Mouse (Mus musculus) left cerebral cortex, postnatal 36 days (tissue): ENCODE data around the gene Cog7. TPM values are rescaled to one million over a fixed set of nuclear protein-coding genes. Genes with fewer than 3 reads are reported as not detected.
A peak's percentile ranks its signal among the peaks of the same experiment; 100 is the strongest.

Source experiments
- DNase-seq, 2 experiments: peaks; one replicate each; pipeline ENCODE4 v3.0.0; 2021 to 2022; ENCODE audit warnings: low spot score in 2 of 2, mixed read lengths in 1 of 2
- intact Hi-C: fragments of 180-260 bp; cut with DNase I; formaldehyde crosslinking; loops from one replicate; pipeline ENCODE4 v1.15.1; 2025
- total RNA-seq, 2 experiments: library from RNA; stranded (reverse); gene quantifications; 2 replicates each; pipeline ENCODE4 v1.2.3; 2021

Gene Cog7
- total RNA-seq, 2 experiments from 2014 or later = 42.5 to 44.3 TPM

DNA sequence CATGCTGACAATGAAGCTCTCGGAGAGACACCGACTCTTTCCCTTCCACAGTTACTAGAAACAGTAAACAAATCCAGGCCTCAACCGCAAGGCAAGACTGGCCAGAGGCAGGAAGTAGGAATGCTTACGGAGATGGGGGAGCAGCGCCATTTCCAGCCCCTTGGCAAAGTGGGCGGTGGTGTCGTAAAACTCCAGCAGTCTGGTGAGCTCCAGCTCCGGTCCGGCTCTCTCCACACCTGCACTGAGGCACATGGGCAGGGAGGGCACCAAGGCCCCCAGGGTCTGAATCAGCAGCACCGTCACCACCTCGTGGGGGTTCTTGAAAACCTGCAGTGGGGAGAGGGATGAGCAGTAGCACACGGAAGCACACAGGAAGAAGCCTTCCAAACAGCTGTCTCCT lies 25.7 kb downstream of the Cog7 start:
- no peak for DNase-seq
- intact Hi-C loops = no loop called here

DNA sequence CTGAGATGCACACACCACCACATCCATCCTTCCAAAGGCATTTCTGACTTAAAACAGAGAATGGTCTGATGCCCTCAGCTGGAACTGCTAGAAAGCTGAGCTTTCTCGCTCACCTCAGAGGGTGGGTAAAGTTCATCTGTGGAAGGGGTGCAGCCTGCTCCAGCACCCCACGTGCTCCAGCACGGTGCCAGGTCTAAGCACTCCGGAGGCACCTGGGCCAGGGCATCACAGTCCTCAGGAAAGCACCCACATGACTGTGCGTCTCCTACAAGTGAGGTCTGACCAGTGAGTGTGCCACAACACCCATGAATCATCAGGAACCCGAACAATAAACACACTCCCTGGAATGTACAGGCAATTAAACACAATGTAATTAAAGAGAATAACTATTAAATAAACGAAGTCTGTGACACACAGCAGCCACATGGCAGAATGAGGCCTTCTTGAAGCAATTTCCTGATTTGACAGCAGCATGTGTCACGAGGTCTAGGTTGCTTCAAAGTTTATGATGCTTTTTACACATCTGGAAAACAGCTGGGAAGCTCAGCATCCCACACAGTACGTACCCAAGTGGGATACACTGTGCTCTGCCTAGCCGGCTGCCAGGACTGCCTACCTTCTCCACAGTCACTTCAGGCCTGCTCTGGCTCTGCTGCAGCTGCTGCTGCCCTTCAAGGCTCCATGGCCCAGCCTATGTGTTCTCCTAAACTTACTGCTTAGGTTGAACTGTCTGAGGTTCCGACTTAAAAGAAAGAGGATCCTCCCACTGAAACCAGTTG lies 26.4 kb downstream of the Cog7 start:
- DNase-seq = no peak
- intact Hi-C loops = no loop called here

DNA sequence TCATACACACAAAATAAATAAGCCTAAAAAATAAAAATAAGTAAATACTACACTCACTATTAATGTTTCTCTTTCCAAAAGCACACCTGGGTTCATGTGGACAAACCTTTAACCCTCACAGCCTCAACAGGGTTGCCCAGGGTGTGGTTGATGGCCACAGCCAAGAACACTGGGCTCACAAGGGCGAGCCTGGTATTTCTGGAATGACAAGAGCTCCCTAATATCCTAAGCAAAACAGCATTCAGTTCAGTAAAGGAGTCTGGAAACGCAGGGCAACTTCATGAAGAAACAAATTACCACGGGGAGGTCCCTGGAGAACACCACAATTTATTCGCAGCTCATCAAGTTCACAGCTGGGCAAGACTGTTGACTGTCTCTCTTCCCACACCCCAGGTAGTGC lies 34.0 kb downstream of the Cog7 start:
- intact Hi-C loops = no loop called here
- DNase-seq = no peak

DNA sequence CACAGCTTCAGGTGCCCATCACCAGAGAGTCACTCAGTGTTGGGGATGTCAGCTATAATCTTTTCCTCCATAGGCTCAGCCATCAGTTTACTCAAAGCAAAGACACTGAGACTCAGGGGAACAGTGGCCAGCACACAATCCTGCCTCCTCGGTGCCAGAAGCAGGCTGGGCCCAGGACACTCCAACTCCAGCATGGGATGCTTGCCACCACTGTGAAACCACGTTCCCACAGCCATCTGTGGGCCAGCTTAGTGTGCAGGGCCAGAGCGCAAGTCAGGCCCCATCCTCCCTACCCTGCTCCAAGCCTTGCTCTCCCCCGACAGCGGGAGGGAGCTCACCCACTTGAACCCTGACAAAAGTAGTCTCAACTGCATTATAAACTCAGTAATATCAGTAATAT lies 35.3 kb downstream of the Cog7 start:
- no peak for DNase-seq
- intact Hi-C loops = no loop called here

DNA sequence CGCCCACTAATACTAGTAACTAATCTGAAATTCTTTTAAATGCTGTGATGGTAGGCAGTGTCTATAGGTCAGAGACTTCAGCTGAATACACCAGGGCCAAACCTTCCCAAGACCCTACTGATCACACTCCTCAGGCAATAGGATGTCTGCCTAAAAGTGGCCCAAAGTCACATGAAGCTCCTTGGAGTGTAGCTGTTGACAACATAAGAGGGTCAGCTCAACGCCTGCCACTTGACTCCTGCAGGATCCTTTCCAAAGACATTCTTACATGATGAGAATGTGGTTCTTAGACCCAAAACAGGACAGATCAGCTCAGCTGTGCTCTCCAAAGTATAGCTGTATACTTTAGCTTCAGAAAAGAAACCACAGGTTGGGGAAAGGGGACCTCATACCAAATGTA lies 39.1 kb downstream of the Cog7 start:
- intact Hi-C loops = no loop called here
- no peak for DNase-seq

DNA sequence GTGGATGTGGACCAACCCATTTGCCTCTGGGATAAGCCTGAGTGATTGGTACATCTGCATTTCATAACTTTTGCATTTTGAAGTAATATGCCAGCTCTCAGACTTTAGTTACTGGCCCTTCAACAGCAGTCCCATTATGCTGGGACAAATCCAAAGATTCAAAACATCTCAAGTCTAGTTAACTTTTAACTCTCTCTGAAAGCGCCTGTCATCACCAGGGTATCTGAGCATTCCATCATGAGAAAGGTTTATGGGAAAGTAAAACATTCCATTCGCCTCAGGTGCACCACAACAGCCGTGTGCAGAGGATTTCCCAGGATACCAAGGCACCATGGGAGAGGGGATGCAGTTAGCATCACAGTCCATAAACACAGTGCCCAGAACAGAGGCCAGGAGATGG lies 39.9 kb downstream of the Cog7 start:
- DNase-seq = no peak
- intact Hi-C loops = no loop called here

DNA sequence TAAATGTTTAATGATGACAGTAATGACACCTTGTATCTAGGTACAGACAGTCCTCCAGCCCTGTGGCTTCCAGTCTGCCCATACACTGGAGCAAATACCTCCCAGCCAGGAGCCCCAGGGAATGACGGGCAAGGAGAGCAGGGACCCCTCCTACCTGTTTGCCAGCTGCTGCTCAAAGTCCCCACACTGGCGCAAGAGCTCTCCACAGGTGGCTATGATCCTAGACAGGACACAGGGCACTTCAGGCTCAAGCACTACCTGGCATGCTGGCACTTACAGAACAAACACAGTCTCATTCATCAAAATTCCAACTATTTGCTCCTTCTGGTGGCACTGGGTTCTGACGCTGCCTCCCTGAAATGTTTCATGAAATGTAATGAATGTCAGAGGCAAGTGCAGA lies 40.5 kb downstream of the Cog7 start:
- DNase-seq = no peak
- intact Hi-C loops = no loop called here

DNA sequence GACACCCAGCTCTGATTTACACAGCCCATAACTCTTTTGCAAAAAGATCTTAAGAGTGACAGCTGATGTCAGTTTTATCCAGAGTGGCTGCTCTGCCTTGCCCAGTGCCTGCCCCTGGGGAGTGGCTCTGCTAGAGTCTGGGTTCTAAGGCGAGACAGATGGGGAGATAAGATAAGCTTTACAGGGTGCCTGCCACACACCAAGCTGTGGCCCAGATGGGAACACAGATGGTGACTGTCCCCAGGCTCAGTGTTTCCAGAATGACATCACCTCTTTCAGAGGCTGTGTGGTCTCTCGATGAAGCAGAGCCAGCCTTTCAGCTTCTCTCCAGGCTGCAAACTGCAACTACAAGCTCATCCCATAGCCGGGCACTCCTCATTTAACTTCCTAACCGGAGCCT lies 41.8 kb downstream of the Cog7 start:
- DNase-seq = peak; percentile 73 to 81
- intact Hi-C loops = no loop called here

DNA sequence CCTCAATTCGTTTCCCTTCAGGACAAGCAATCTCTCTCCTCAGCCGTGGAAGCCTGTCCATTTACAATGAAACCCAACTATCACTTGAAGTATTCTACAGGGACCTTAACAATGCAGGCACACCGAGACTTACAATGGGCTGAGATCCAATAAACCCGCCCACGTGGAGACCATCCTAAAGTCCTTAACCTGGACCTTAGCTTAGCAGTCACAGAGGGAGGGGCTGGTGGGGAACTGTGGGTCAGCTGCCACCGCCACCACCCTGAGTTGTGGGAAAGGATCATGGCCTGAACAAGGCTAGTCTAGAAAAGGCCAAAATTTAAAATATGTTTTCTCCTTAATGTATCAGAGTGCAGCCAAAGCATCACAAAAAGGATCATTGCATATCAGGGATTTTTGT lies 42.3 kb downstream of the Cog7 start:
- intact Hi-C loops = no loop called here

DNA sequence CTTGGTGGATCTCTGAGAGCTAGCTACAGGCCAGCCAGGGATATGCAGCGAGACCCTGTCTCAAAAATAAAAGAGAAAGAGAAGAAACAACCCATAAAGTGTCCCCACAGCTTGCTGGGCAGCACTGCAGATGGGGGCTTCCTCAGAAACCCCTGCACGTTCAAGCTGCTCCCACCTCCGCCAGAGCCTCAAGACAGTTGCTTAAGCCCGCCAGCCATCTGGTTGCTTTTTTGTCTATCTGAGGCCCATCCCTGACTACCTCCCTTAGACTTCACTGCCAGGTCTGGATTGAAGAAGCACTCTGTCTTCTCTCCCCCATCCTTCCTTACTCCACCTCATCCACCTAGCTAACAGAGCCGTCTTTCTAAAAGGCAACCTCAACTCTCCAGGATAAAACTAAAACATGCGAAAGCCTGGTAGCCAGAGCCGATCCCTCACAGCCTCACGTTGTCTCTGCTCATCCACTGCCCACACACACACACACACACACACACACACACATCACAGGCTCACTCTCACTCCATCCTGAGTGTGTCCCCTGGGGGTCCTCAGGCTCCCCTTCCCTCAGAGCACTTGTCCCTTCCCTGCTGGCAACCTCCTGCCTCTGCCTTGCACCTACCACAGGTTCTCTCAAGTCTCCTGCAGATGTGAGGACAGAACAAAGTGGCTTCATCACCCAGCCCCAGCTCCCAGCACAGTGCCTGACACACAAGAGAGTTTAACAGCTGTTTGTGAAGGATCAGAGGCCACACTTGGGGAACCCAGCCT lies 43.2 kb downstream of the Cog7 start:
- peak; percentile 21 to 23 for DNase-seq
- intact Hi-C loops = no loop called here

More for the DNA sequence above, 42.3 kb downstream of the Cog7 start:
- DNase-seq = no peak

DNA sequence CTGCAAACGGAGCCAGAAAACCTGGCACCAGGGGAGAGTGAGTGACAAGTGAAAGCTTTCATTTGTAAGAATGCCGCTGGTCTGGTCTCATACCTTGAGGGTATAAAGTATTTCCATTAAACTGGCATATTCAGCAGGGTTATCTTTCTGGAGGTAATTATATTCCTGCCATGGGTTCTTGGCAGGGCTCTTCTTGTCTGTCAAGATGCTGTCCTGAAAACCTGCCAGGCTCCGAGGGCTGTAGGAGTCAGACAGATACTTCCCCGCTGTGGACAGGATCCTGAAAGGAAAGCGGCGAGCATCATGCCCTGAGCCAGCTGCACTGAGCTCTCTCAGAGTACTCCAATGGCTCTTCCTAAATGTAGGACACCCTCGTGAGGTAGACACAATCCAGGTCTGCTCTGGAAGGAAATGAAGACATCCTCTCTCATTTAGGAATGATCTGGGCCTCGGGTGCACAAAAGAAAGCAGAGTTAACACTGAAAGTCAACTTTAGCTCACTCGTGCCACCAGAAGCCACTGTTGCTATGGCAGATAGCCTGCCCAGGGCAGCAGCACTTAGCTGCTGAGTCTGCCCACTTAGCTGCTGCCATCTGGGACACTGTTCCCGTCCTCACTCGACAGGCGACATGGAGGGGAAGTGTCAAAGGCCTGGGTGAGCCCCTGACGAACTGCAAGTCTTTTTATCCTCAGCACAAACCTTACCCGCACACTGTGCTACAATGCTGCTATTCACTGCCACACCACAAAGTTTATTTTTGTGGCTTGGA lies 44.5 kb downstream of the Cog7 start:
- peak in 1 of 2 experiments; percentile 16 for DNase-seq
- intact Hi-C loops = no loop called here

DNA sequence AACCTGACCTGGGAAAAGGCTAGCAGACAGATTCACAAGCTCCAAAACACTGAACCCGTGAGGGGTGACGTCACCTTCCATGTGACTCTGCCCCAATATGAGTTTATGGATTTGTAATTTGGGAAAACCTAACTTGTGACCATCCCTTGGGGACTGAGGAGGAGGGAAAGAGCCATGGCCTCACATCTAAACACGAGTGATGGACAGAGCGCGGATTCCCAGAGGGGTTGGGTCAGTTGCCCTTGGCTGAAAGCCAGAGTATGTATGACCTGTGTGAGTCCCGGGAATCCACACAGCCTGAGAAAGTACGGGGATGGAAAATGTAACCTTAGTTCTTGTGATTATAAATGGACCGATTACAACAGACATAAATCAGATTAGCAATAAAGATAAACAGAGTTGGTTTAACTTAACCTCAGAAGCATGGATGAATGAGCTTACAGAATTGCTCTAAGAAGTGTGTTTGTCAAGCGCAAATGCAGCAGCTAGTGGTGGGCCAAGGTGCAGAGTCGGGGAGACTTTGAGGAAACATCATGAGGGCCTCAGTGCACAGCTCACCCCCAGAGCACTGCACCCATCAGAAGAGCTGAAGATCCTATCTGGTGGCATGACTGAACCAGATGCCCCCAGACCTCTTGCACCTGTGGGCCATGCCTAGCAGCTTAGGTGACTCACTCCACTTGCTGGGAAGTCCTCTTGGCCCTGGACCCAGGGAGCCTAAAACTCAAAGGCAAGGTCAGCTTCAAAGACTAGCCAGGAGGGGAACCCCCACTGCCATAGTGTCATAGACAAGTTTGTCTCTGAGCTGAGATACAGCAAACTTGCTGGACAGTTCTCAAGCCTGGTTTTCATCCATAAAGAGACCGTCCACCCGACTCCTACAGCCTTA lies 45.4 kb downstream of the Cog7 start:
- DNase-seq = no peak
- intact Hi-C loops = no loop called here

DNA sequence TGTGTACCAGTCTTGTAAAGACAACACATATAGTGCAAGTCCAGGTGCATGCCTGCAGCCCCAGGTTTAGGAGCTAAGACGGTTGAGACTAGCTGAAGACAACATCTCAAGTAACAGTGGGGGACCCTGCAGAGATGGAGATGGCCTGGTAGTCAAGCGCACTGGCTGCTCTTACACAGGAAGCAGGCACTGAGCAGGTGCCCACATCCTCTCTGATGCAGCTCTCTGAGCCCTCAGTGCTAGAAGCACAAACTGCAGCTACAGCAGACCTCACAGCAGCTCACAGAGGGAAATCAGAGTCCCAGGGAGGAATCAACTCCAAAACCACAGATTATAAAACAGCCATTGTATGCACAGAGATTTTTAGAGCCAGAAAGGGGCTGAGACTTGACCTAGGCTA lies 47.2 kb downstream of the Cog7 start:
- no peak for DNase-seq
- intact Hi-C loops = no loop called here

DNA sequence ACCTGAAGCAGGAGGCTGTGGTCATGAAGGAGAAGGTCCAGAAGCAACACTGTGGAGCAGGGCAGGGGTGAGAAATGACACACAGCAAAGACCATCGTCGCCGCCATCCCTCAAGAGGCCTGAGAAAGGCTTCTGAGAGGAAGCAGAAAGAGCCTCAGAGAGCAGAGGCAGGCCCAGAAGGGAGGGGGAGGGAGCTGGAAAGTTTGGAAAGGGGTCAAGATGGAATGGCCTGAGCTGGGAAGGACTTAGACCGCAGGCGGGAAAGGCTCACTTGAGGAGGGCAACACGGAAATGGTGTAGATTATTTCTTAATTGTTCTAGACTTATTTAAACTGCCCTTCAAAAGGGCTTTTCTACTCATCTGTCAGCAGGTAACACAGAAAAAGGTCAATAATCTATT lies 47.8 kb downstream of the Cog7 start:
- no peak for DNase-seq
- intact Hi-C loops = no loop called here

DNA sequence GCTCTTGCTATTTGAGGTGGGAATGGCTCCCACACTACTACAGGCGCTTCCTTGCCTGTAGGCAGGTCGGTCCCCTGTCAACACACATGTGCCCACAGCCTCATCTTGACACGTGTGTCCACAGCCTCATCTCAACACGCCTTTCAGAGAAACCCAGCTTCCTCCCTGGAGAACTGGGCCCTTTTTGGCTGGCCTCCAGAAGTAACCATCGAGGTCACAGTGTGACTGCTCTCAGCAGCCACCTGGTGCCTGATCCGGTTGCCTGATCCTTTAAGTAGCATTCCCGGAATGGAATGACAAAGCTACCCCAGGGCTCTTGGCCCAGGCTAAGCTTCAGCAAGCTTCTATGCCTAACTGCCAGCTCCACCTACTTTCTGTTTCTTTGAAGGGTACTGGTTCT lies 50.3 kb downstream of the Cog7 start:
- intact Hi-C loops = no loop called here
- DNase-seq = no peak

DNA sequence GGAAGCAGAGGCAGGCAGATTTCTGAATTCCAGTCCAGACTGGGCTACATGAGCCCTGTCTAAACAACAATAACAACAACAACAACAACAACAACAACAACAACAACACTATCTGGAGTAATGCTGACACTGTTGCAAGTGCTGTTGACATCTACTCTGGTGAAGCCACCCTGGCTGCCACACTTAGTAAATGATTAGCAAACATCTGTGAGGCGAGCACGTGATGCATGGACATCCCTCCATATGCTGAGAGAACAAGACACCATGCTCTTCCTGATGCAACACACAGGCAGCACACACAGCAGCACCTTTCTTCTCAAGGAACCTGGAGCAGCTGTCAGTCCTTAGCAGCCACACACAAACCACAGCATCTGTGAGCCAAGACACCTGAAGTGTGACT lies 53.6 kb downstream of the Cog7 start:
- DNase-seq = no peak
- intact Hi-C loops = no loop called here

DNA sequence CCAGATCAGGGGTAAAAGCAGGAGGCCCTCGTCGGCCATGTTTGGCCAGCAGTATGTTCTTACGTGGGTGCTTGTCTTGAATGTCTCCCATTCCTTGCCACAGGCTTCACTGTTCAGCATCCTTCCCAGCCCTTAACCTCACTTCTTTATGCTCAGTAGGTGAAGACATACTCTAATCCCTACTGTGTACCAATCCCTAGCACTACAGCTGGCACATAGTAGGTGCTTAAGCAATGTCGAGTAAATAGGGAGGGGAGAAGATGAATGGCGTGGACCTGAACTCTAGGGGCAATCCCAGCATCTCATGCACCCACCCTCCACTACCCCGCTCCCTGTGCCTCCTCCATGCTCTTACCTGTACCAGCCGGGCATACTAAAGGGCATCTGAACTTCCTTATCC lies 57.1 kb downstream of the Cog7 start:
- DNase-seq = no peak
- intact Hi-C loops = no loop called here

DNA sequence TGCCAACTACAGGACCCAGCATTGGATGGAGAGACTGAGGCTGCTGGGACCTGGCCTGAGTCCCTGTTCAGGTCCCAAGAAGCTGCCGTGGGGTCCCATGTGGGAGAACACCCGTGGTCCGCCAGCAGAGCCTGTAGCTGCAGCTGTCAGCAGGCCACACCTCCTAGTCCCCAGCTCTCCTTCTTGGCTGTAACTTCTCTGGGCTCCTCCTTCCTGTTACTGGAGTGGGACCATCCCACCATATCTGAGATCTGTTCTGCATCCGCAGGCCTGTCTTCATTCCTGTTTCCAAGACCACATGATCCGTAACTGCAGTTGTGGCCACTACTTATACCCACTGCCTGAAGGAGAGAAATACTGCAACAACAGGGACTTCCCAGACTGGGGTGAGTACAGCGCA lies 67.6 kb downstream of the Cog7 start:
- DNase-seq = no peak
- intact Hi-C loops = no loop called here

DNA sequence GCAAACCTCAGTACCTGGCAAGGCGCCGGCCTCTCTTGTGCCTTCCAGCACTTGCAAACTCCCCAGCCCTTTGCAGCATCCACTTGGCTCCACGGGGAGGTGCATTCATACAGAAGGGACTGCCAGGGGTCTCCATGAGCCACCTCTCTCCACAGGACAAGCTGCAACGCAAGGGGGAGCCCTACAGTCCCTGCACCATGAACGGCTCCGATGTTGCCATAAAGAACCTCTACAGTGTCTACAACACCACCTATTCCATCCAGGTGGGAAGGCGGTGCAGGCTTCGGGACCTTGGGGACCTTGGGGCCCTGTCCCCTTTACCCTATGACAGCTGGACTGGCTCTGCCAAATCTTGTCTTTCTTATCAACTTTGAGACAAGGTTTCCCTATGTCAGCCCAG lies 69.3 kb downstream of the Cog7 start:
- no peak for DNase-seq

DNA sequence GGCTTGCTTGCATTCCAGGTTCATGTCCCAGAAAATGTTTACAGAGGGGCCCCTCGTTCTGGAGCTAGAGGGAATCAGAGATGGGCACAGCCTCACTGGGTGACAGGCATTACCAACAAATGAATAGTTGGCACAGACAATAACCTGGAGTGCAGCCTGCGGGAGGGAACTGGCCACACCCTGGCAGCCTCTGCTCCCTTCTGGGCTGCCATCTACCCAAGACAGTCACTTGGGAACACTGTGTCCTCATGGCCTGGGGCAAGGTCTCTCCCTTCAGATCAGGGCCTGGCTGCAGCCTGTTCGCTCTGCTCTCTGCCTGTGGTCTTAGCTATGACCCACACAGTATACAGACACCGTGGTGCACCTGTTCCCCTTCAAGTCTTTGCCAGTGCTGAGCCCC lies 74.6 kb downstream of the Cog7 start:
- intact Hi-C loops = no loop called here

More for the DNA sequence above, 69.3 kb downstream of the Cog7 start:
- intact Hi-C loops = no loop called here

More for the DNA sequence above, 74.6 kb downstream of the Cog7 start:
- DNase-seq = no peak
